Mouse (Mus musculus) midbrain, postnatal 0 days (tissue): ENCODE data around the gene Syt13. TPM values are rescaled to one million over a fixed set of nuclear protein-coding genes. Genes with fewer than 3 reads are reported as not detected.
A peak's percentile ranks its signal among the peaks of the same experiment; 100 is the strongest.

Experiments used
- ATAC-seq: fragments of 200-750 bp; cut with Nextera tagmentation; 2 replicates; pipeline ENCODE4 v1.8.0; 2017; ENCODE audit warnings: moderate number of reproducible peaks, mild to moderate bottlenecking, moderate TSS enrichment, moderate library complexity; ENCODE audit not compliant: low FRiP score
- DNase-seq: peaks from one replicate; pipeline ENCODE4 v3.0.0-alpha.2; 2015; ENCODE audit warnings: low spot score
- H3K27ac ChIP-seq: fragments of 300-500 bp; sonication (generic); 2 replicates; pipeline ENCODE4 v1.5.1; 2014; ENCODE audit warnings: low read depth, mild to moderate bottlenecking, low read length, mixed read lengths
- H3K27me3 ChIP-seq: fragments of 300-500 bp; sonication (generic); 2 replicates; pipeline ENCODE4 v1.6.1; 2014; ENCODE audit warnings: low read length, control low read depth, mixed read lengths; ENCODE audit not compliant: insufficient read depth
- H3K36me3 ChIP-seq: fragments of 300-500 bp; sonication (generic); 2 replicates; pipeline ENCODE4 v1.6.1; 2014; ENCODE audit warnings: low read length, control low read depth, mixed read lengths; ENCODE audit not compliant: insufficient read depth
- H3K4me1 ChIP-seq: fragments of 300-500 bp; sonication (generic); 2 replicates; pipeline ENCODE4 v1.6.1; 2014; ENCODE audit warnings: mild to moderate bottlenecking, control low read depth, antibody characterized with exemption, low read length, mixed read lengths; ENCODE audit not compliant: insufficient read depth
- H3K4me2 ChIP-seq: fragments of 300-500 bp; sonication (generic); 2 replicates; pipeline ENCODE4 v1.6.1; 2014; ENCODE audit warnings: low read depth, mild to moderate bottlenecking, low read length, mixed read lengths; ENCODE audit not compliant: poor library complexity, severe bottlenecking
- H3K4me3 ChIP-seq: fragments of 300-500 bp; sonication (generic); 2 replicates; pipeline ENCODE4 v1.5.1; 2014; ENCODE audit warnings: low read depth, mild to moderate bottlenecking, low read length, moderate library complexity
- H3K9ac ChIP-seq: fragments of 300-500 bp; sonication (generic); replicated peaks from 2 replicates; pipeline ENCODE4 v1.6.1; 2014; ENCODE audit warnings: mild to moderate bottlenecking, low read length, moderate library complexity, mixed read lengths; ENCODE audit not compliant: poor library complexity, severe bottlenecking
- H3K9me3 ChIP-seq: fragments of 300-500 bp; sonication (generic); 2 replicates; pipeline ENCODE4 v1.6.1; 2016; ENCODE audit warnings: low read length, control low read depth
- CTCF ChIP-seq: IDR thresholded peaks from 2 replicates; pipeline ENCODE4 v1.5.1; 2016; ENCODE audit warnings: antibody characterized with exemption, mild to moderate bottlenecking
- WGBS: fragments of 180-500 bp; shearing (Covaris S2); extraction: QIAGEN DNeasy Blood & Tissue Kit; methylation state at CpG from one replicate; pipeline ENCODE4 v1.1.7; 2014; 5-methylcytosine and 5-hydroxymethylcytosine counted together
- polyA plus RNA-seq: library from polyadenylated mRNA; unstranded; fragments of >200 nt; fragmentation: Nextera tagmentation; extraction: Ambion mirVana; gene quantifications from 2 replicates; pipeline ENCODE4 v1.2.1, GENCODE M21; 2015
- total RNA-seq: library from RNA; depleted of rRNA; stranded (reverse); fragments of >200 nt; gene quantifications from 2 replicates; pipeline ENCODE4 v1.2.3, GENCODE M21; 2014; rRNA removed

Gene Syt13
- total RNA-seq (188 and 190 TPM in 2 replicates), polyA plus RNA-seq (106 and 107 TPM in 2 replicates)

DNA sequence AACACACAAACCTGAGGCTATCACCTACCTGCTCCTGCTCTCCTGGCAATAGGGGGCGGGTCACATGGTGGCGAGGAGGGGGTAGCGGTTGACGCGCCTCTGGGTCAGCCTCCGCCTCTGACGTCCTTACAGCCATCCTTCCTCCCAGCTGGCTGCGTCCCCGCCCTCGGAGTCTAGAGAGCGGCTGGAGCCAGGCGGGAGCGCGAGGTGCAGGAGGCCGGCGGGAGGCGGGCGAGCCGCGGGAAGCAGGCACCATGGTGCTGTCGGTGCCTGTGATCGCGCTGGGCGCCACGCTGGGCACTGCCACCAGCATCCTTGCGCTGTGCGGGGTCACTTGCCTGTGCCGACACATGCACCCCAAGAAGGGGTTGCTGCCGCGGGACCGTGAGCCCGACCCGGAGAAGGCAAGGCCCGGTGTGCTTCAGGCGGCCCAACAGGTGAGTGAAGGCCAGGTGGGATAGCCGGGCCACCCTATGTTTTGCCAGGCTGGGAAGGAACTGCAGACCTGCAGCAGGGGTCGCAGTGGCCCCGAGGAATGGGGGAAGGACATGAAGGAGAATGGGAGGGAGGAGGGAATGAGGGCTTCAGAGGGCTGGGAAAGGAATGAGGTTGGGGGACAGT is at the start of gene Syt13:
TSS of gene Syt13 (plus strand) at position 166 of the 621 bp plus-strand sequence.
- Histone ChIP-seq H3K36me3 (no peaks in the 10 kb centered on the region), H3K4me2 (peak within 1 kb of the TSS; percentile 57), H3K9ac (peak within 1 kb of the TSS; percentile 91), H3K4me3 (peak within 1 kb of the TSS; percentile 68), H3K27ac (peak within 1 kb of the TSS; percentile 86), H3K9me3 (no peaks in the 10 kb centered on the region), H3K27me3 (no peaks in the 10 kb centered on the region), H3K4me1 (peaks cover 22% of the 10 kb centered on the region; the same call in 1 of the 2 replicates)
- under 1% methylated on average over 37 of the region's 38 CpGs for WGBS
- peak; percentile 87 for ATAC-seq
- DNase-seq = peak; percentile 78
- TF ChIP-seq CTCF = peak; percentile 66

DNA sequence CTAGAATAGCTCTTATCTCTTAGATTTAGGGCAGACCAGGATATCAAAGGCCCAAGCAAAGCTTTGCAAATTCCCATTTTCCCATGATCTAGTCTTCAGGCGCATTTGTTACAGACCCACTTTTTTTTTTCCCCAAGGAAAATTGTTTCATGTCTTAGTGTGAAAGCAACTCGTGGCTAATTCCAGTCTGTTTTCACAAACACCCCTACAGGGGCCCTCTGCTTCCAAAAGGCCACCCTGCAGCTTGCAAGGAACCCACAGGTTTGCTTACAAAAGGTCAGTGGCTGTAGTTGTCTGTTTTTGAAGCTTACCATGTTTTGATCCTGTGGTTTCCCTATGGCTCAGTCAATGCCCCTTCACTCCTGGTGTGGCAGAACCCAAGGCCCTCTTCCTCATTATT is 48.3 kb upstream of the Syt13 start:
- Histone ChIP-seq H3K27ac (no peak overlapping the region), H3K9ac (no peak overlapping the region), H3K4me3 (no peak overlapping the region), H3K27me3 (no peaks in the 10 kb centered on the region), H3K4me1 (peaks cover 3% of the 10 kb centered on the region; the same call in 1 of the 2 replicates), H3K36me3 (no peaks in the 10 kb centered on the region), H3K9me3 (no peaks in the 10 kb centered on the region), H3K4me2 (no peak overlapping the region)
- ATAC-seq = no peak
- no peak for DNase-seq
- WGBS = 11% methylated on average over 2 of the region's 2 CpGs
- TF ChIP-seq CTCF = no peak

DNA sequence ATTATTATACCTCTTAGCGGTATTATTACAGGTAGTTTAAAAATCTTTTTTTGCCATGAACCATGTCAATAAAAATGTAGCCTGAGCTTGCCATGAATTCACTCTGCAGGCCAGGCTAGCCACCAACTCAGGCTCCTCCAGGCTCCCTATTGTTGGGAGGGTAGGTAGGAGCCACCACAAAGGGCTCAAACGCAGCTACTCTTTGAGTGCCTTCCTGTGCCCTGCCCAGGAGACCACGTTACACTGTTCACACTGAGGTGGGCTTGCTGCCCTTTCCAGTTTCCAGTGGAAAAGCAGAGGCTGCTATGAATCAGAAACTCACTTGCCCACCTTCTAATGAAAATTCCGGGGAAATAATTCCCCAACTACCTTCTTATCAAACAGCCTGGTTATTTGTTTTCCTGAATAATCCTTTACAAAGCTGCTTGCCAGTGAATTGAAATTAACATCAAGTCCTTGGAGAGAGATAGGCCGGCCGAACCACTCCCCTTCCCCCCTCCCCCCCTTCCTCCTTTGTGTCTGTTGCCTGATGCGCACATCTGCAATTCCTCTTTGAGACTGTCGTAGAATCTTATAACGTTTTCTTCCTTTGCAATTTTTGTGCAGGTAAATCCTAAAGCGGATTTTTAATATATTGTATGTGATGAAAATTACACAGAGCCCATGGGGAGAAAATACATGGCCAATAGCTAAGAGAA is 44.6 kb upstream of the Syt13 start:
- peaks cover 3% of the 10 kb centered on the region; the same call in 1 of the 2 replicates for H3K4me1 ChIP-seq
- no peaks in the 10 kb centered on the region for H3K36me3 ChIP-seq
- H3K27ac ChIP-seq = peak overlapping the region; percentile 63
- H3K27me3 ChIP-seq = no peaks in the 10 kb centered on the region
- 0 out of 2 replicates have a peak overlapping the region, but pooled peaks have one; percentile 4 for H3K9ac ChIP-seq
- no peaks in the 10 kb centered on the region for H3K9me3 ChIP-seq
- no peak overlapping the region for H3K4me2 ChIP-seq
- WGBS = 13% methylated on average over 10 of the region's 10 CpGs
- DNase-seq (peak; percentile 36), ATAC-seq (no peak)
- no peak for TF ChIP-seq CTCF
- no peak overlapping the region for H3K4me3 ChIP-seq

DNA sequence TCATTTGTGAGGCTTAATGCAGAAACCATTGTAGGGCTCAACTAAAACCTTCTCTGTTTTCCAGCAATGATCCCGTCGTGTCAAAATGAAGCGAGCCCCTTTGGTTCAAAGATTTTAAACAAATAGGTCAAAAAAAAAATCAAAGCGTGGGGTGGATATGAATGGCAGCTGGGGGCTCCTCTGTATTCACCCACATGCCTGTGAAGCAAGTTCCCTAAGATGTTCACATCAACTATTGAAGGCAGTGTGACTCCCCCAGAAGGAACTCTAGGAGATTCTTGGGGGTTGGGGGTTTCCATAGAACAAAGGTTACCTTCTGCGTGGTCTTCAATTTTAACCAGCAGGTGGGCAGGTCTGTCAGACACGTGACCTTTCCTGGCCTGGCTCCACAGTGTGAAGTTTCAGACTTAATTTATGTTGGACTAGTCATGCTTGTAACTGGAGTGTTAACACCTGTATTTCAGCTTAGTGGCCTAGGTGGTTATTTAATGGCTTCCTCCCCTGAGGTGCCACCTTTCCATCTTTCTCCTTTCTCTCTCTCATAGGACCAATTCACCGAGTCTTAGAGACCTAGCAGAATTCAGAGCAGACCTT is 43.7 kb upstream of the Syt13 start:
- ATAC-seq (no peak), DNase-seq (no peak)
- H3K27ac ChIP-seq = no peak overlapping the region

DNA sequence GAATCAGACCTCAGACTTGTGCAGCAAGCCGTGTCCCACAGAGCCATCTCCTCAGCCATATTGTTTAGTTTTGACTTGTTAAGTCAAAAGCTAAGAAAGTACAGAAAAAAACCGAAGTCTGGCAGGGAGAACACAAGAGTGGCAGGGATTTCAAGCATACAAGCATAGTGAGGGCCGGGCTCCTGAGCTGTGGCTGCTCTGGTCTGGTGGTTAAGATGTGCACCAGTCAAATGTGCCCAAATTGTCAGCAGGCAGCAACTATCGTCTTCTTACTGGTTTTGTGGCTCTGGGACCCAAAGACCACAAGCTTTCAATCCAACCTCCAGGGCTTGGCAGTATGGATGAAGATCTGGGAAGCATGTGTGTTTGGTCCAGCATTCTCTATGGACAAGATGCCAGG is 42.2 kb upstream of the Syt13 start:
- Histone ChIP-seq H3K9me3 (no peaks in the 10 kb centered on the region), H3K27ac (no peak overlapping the region), H3K9ac (no peak overlapping the region), H3K4me1 (peaks cover 3% of the 10 kb centered on the region; the same call in 1 of the 2 replicates), H3K4me2 (no peak overlapping the region), H3K4me3 (no peak overlapping the region), H3K36me3 (no peaks in the 10 kb centered on the region), H3K27me3 (no peaks in the 10 kb centered on the region)
- DNase-seq (no peak), ATAC-seq (no peak)
- no peak for TF ChIP-seq CTCF
- WGBS = 84% methylated on average over 4 of the region's 4 CpGs

More for the DNA sequence above, 43.7 kb upstream of the Syt13 start:
- Histone ChIP-seq H3K4me3 (no peak overlapping the region), H3K4me1 (peaks cover 3% of the 10 kb centered on the region; the same call in 1 of the 2 replicates), H3K9ac (no peak overlapping the region), H3K27me3 (no peaks in the 10 kb centered on the region), H3K4me2 (no peak overlapping the region), H3K9me3 (no peaks in the 10 kb centered on the region), H3K36me3 (no peaks in the 10 kb centered on the region)
- WGBS = 12% methylated on average over 7 of the region's 7 CpGs
- no peak for TF ChIP-seq CTCF
